Mouse (Mus musculus) hindbrain, embryonic 16.5 days (tissue): ENCODE measurements around the gene C130032M10Rik. TPM values are rescaled to one million over a fixed set of nuclear protein-coding genes. Genes with fewer than 3 reads are reported as not detected.

Experiments
- ATAC-seq: fragments of 200-750 bp; cut with Nextera tagmentation; 2 replicates; pipeline ENCODE4 v1.8.0; 2017; ENCODE audit warnings: moderate TSS enrichment, moderate library complexity
- H3K27ac ChIP-seq: fragments of 300-500 bp; sonication (generic); 2 replicates; pipeline ENCODE4 v1.5.1; 2014; ENCODE audit warnings: low read depth, mild to moderate bottlenecking, control low read depth, low read length, moderate library complexity
- H3K27me3 ChIP-seq: fragments of 300-500 bp; sonication (generic); replicated peaks from 2 replicates; pipeline ENCODE4 v1.6.1; 2014; ENCODE audit warnings: low read length; ENCODE audit not compliant: control insufficient read depth, insufficient read depth
- H3K36me3 ChIP-seq: fragments of 300-500 bp; sonication (generic); 2 replicates; pipeline ENCODE4 v1.6.1; 2014; ENCODE audit warnings: mild to moderate bottlenecking, low read length, moderate library complexity, mixed read lengths; ENCODE audit not compliant: control insufficient read depth, insufficient read depth
- H3K4me1 ChIP-seq: fragments of 300-500 bp; sonication (generic); 2 replicates; pipeline ENCODE4 v1.6.1; 2014; ENCODE audit warnings: low read depth, low read length; ENCODE audit not compliant: control insufficient read depth, insufficient read depth
- H3K4me2 ChIP-seq: fragments of 300-500 bp; sonication (generic); 2 replicates; pipeline ENCODE4 v1.6.1; 2014; ENCODE audit warnings: mild to moderate bottlenecking, low read length, control low read depth, moderate library complexity
- H3K4me3 ChIP-seq: fragments of 300-500 bp; sonication (generic); 2 replicates; pipeline ENCODE4 v1.5.1; 2014; ENCODE audit warnings: mild to moderate bottlenecking, low read length, control low read depth, moderate library complexity
- H3K9ac ChIP-seq: fragments of 300-500 bp; sonication (generic); 2 replicates; pipeline ENCODE4 v1.6.1; 2014; ENCODE audit warnings: low read depth, mild to moderate bottlenecking, control low read depth, low read length, moderate library complexity
- H3K9me3 ChIP-seq: fragments of 300-500 bp; sonication (generic); 2 replicates; pipeline ENCODE4 v1.6.1; 2014; ENCODE audit warnings: mild to moderate bottlenecking, low read length, moderate library complexity; ENCODE audit not compliant: control insufficient read depth
- WGBS: fragments of 180-500 bp; shearing (Covaris S2); extraction: QIAGEN DNeasy Blood & Tissue Kit; methylation state at CpG from one replicate; pipeline ENCODE4 v1.1.7; 2014; 5-methylcytosine and 5-hydroxymethylcytosine counted together
- polyA plus RNA-seq: library from polyadenylated mRNA; unstranded; fragments of >200 nt; fragmentation: Nextera tagmentation; extraction: Ambion mirVana; gene quantifications from 2 replicates; pipeline ENCODE4 v1.2.1, GENCODE M21; 2015

C130032M10Rik gene
- polyA plus RNA-seq, 1 experiment from 2014 or later: not detected

DNA sequence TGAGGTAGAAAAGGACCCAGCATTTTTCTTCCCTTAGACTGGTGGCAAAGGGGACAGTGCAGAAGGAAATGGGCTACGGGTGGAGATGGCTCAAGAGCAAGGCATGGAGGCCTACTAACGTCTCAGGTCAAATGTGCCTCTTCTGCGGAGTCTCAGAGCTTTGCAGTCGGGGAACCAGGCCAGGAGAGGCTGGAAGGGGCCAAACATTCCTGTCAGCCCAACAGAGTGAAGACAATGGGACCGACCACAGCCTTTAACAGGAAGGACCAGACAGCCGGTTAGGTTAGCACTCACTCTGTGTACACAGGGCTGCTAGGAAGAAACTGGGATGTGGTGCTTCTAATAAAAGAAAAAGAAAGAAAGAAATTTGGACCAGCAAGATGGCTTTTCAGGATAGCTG is 34.5 kb downstream of the C130032M10Rik start:
- no peaks in the 10 kb centered on the region for H3K36me3 ChIP-seq
- WGBS: 15% methylated on average over 6 of the region's 6 CpGs

GRCm38 (mm10) chr9:114553828-114554227 is 38.3 kb downstream of the C130032M10Rik start:
- H3K4me2 ChIP-seq: no peak overlapping the region
- peaks cover 3% of the 10 kb centered on the region for H3K27me3 ChIP-seq
- no peak for ATAC-seq
- H3K9ac ChIP-seq: no peak overlapping the region
- H3K4me1 ChIP-seq: peaks cover 7% of the 10 kb centered on the region; the same call in 1 of the 2 replicates
- no peaks in the 10 kb centered on the region for H3K9me3 ChIP-seq
- H3K27ac ChIP-seq: no peak overlapping the region
- H3K4me3 ChIP-seq: no peak overlapping the region
- H3K36me3 ChIP-seq: no peaks in the 10 kb centered on the region

More for the DNA sequence above, 34.5 kb downstream of the C130032M10Rik start:
- no peak overlapping the region for H3K27ac ChIP-seq
- no peak overlapping the region for H3K4me2 ChIP-seq
- no peaks in the 10 kb centered on the region for H3K9me3 ChIP-seq
- ATAC-seq: no peak
- H3K27me3 ChIP-seq: no peaks in the 10 kb centered on the region; the same call in 1 of the 2 replicates
- no peak overlapping the region for H3K9ac ChIP-seq
- H3K4me1 ChIP-seq: peaks cover 7% of the 10 kb centered on the region; the same call in 1 of the 2 replicates
- no peak overlapping the region for H3K4me3 ChIP-seq

DNA sequence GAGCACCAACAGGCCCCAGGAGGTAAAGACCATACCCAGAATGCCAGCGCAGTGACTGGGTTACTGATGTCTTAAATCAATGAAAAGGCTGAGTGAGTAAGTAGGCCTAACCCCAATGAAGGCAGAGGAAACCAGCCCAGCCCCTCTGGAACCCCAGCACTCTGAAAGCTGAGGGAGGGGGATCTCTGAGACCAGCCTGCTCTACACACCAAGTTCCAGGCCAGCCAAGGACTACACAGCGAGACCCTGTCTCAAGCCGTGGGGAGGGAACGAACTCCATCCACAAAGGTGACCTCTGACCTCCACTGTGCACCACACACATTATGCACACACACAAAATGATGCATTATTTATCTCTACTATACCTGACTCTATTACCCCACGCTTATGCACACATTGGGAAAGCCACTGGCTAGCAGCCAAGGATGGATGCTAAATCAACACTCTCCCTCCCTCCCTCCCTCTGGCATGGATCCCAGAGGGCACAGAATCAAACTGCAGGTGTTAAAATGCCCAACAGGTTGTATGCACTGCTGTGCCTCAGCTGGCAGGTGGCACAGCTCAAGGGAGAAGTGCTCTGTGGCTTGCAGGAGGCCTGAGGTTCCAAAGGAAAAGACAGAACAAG is 39.0 kb downstream of the C130032M10Rik start:
- Histone ChIP-seq H3K9me3 (no peaks in the 10 kb centered on the region), H3K27me3 (peaks cover 4% of the 10 kb centered on the region), H3K27ac (no peak overlapping the region), H3K9ac (no peak overlapping the region), H3K4me3 (no peak overlapping the region), H3K4me2 (no peak overlapping the region), H3K4me1 (peaks cover 7% of the 10 kb centered on the region; the same call in 1 of the 2 replicates), H3K36me3 (no peaks in the 10 kb centered on the region)
- 50% methylated on average over 5 of the region's 5 CpGs for WGBS
- ATAC-seq: peak; percentile 9; the same call in 1 of the 2 replicates

DNA sequence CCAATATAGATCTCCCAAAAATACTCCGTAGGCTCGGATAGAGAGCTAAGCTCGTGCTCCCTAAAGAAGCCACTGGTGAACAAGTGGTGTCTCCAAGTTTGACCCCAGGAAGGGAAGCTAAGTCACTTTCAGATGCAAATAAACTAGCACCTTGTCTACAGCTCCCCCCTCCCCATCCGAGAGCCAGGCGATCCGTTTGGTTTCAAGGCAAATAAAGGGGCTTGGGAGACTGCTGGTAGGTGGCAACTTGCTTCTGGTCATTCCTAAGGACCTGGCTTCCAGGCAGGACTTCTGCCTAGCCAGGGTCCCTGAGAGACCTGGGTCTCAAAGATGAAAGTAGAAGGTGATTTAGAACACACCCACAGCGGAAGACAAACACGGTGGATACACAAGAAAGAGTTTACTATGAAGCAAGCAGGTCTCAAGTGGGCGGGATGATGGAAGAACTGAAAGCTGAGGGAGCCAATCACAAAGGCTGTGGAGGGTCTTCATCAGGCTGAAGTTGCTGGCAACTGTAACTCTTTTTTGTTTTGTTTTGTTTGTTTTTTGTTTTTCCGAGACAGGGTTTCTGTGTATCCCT is 40.9 kb downstream of the C130032M10Rik start:
- no peaks in the 10 kb centered on the region for H3K36me3 ChIP-seq
- H3K27me3 ChIP-seq: peaks cover 15% of the 10 kb centered on the region
- H3K9me3 ChIP-seq: no peaks in the 10 kb centered on the region
- no peak overlapping the region for H3K4me3 ChIP-seq
- H3K27ac ChIP-seq: no peak overlapping the region
- H3K4me1 ChIP-seq: peaks cover 12% of the 10 kb centered on the region
- WGBS: 39% methylated on average over 10 of the region's 10 CpGs
- H3K9ac ChIP-seq: no peak overlapping the region
- no peak overlapping the region for H3K4me2 ChIP-seq
- ATAC-seq: no peak

- WGBS: 17% methylated on average over 7 of the region's 7 CpGs
- Histone ChIP-seq H3K27me3 (peaks cover 22% of the 10 kb centered on the region), H3K4me3 (no peak overlapping the region), H3K4me1 (peaks cover 16% of the 10 kb centered on the region), H3K27ac (no peak overlapping the region), H3K9ac (no peak overlapping the region), H3K9me3 (no peaks in the 10 kb centered on the region), H3K4me2 (no peak overlapping the region), H3K36me3 (no peaks in the 10 kb centered on the region)
- no peak for ATAC-seq
Measured at GRCm38 (mm10) chr9:114557086-114557485, 41.6 kb downstream of the C130032M10Rik start.

DNA sequence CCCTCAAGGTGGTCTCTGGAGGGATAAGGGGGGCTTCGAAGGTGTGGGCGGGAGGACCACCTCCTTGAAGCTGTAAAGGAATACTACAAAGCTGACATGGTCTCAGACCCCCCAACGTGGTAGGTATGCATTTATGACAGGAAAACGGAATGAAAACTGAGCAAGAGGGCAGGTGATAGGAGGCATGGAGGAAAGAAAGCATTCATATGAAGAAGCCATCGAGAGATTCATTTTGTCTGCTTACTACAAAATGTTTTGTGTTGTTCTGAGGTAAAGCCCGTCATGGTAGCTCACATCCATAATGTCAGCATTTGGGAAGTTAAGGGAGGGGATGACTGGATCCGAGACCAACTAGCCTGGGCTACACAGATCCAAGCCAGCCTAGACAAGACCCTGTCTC is 44.6 kb downstream of the C130032M10Rik start:
- no peak for ATAC-seq
- H3K4me1 ChIP-seq: peaks cover 25% of the 10 kb centered on the region
- no peak overlapping the region for H3K9ac ChIP-seq
- no peak overlapping the region for H3K27ac ChIP-seq
- H3K4me3 ChIP-seq: no peak overlapping the region
- no peaks in the 10 kb centered on the region for H3K36me3 ChIP-seq
- no peaks in the 10 kb centered on the region for H3K9me3 ChIP-seq
- H3K27me3 ChIP-seq: peaks cover 40% of the 10 kb centered on the region
- 19% methylated on average over 7 of the region's 7 CpGs for WGBS
- H3K4me2 ChIP-seq: no peak overlapping the region

DNA sequence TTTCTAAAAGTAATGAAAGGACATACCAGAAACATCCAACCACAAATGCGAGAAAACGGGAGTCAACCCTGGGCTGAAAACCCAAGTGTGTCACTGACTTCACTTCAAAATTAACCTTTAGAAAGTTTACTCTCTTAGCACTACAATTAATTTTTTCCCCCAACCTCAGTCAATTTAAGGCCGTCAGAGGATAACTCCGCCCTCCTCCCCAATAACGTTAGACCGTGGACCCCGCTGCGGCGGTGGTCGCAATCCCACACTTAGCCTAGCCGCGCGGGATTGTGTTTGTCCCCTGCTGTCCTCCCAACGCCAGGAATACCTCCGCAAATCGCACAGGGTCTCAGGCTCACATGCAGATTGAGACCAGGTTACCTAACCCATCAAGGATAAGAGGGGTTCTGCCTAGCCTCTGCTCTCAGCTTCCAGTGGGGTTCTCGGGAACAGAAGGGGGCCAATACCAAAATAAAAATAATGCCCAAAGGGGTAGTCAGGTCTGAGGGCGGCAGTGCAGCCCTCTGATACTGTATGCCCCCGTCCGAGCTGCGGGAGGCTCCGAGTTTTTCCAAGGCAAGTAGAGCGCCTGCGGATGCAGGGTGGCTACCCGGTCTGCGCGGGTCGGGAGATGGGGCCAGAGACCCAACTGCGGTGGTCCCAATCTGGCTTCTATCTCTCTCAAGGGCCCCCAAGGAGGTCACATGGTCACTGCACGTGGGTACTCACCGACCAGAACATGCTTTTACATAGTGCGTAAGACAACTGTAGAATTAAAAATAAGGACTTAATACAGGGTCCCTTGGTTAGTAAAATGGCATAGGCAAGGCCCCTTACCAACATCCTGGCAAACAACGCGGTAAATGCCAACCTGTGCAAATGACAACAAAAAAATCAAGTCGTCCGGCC is 45.5 kb downstream of the C130032M10Rik start:
- Histone ChIP-seq H3K27me3 (peaks cover 40% of the 10 kb centered on the region), H3K9ac (no peak overlapping the region), H3K4me2 (peak overlapping the region; percentile 70), H3K4me3 (peak overlapping the region; percentile 59), H3K9me3 (no peaks in the 10 kb centered on the region), H3K36me3 (no peaks in the 10 kb centered on the region), H3K4me1 (peaks cover 25% of the 10 kb centered on the region), H3K27ac (no peak overlapping the region)
- ATAC-seq: no peak
- 2% methylated on average over 36 of the region's 36 CpGs for WGBS

- Histone ChIP-seq H3K9ac (no peak overlapping the region), H3K4me1 (peaks cover 25% of the 10 kb centered on the region), H3K9me3 (no peaks in the 10 kb centered on the region), H3K27ac (no peak overlapping the region), H3K36me3 (no peaks in the 10 kb centered on the region), H3K27me3 (peaks cover 40% of the 10 kb centered on the region), H3K4me3 (peak overlapping the region; percentile 59), H3K4me2 (peak overlapping the region; percentile 70)
- no peak for ATAC-seq
- under 1% methylated on average over 12 of the region's 12 CpGs for WGBS
Measured at GRCm38 (mm10) chr9:114561671-114561971, 46.1 kb downstream of the C130032M10Rik start.
